Mouse (Mus musculus): ENCODE measurements around the gene Rnf214.

- TF ChIP-seq GATA1 (IDR thresholded peaks at IDR 0.05; ENCODE audit: low read length) (no peak), TAL1 (IDR thresholded peaks at IDR 0.05; ENCODE audit: low read length) (no peak)
These were observed 45.3 kb upstream of the Rnf214 start for GRCm38 (mm10) chr9:45952057-45952456.
